Mouse (Mus musculus): ENCODE data around the gene Ptcra. TPM values are rescaled to one million over a fixed set of nuclear protein-coding genes. Genes with fewer than 3 reads are reported as not detected.
"Not testable (repeated sequence)": the region's sequence is repeated elsewhere in the genome, so short reads cannot be mapped to it uniquely, and the experiment has no call there.

The Ptcra gene
- polyA plus RNA-seq, 1 experiment from 2014 or later: 0.27 TPM

DNA sequence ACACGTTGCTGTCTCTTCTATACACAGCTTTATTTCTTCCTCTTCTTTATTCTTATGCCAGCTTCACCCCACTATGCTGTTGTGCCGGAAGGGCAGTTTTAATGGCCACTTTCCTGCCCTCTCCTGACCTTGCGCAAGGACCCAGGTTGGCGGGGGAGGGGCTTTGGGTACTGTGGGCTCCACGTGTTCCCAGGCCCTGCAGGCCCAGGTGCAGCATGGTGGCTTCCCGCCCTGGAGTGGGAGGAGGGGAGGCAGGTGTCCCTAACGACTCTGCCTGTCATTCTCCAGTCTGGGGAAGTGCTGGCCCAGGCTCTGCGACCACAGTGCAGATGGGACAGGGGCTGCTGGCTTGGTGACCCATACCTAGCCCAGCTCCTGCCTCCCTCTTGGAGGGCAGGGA, 4.4 kb upstream of the Ptcra start:
- H3K27me3 ChIP-seq: no peaks in the 10 kb centered on the region

DNA sequence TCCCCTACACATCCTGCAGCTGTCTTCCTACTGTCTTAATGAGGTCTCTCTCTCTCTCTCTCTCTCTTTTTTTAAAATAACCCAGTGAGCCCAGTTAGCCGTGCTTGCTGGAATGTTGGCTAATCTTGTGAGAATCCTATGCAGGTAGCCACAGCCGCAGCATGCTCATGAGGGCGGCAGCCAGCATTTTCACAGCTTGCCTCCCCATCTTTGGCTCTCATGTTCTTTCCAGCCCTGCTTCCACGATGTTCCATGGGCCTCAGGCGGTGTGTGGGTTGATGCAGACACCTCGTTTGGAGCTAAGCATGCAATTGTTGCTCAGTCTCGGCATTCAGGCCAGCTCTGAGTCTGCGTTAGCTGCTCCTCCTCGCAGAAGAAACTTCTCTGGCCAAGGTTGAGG, 1.4 kb upstream of the Ptcra start:
- not testable (repeated sequence) for H3K36me3 ChIP-seq; H3K27me3 ChIP-seq; H3K9me3 ChIP-seq; H3K4me2 ChIP-seq (replicated peaks); H3K4me1 ChIP-seq; ATAC-seq (replicated peaks); H3K9ac ChIP-seq (replicated peaks); H3K27ac ChIP-seq (replicated peaks); H3K4me3 ChIP-seq
- 68% methylated on average over 9 of the region's 9 CpGs for whole genome bisulfite sequencing

More for the DNA sequence above, 4.4 kb upstream of the Ptcra start:
- Histone ChIP-seq H3K27ac (replicated peaks) (no peak overlapping the region), H3K4me1 (peaks cover 7% of the 10 kb centered on the region), H3K9ac (replicated peaks) (no peak overlapping the region), H3K36me3 (no peaks in the 10 kb centered on the region), H3K4me3 (no peak overlapping the region), H3K9me3 (no peaks in the 10 kb centered on the region), H3K4me2 (replicated peaks) (no peak overlapping the region)
- no peak for ATAC-seq (replicated peaks)
- 64% methylated on average over 8 of the region's 8 CpGs for WGBS

DNA sequence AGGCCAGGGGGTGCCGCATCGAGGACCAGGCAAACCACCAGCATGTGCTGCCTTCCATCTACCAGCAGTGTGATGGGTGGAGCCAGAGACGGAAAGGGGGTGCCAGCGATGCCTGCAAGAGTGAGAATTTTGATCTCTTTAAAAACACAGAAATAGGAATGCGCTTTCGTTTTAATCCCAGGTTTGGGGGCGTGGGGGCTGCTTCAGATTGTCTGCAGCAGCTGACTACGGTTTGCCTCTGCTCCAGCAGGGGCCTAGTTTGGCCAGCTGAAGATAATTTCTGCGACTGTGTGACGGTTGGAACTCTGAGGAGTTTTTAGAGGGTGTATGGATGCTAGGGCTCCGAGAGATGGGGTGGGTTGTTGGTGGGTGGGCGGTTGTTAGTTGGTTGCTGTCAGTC, 4.8 kb downstream of the Ptcra start:
- no peaks in the 10 kb centered on the region for H3K4me1 ChIP-seq
- H3K36me3 ChIP-seq: no peaks in the 10 kb centered on the region
- H3K9me3 ChIP-seq: no peaks in the 10 kb centered on the region
- H3K27me3 ChIP-seq: no peaks in the 10 kb centered on the region
- H3K4me3 ChIP-seq: no peak overlapping the region
- no peak overlapping the region for H3K4me2 ChIP-seq (replicated peaks)
- WGBS: 87% methylated on average over 12 of the region's 12 CpGs
- no peak overlapping the region for H3K27ac ChIP-seq (replicated peaks)
- no peak for ATAC-seq (replicated peaks)
- no peak overlapping the region for H3K9ac ChIP-seq (replicated peaks)

DNA sequence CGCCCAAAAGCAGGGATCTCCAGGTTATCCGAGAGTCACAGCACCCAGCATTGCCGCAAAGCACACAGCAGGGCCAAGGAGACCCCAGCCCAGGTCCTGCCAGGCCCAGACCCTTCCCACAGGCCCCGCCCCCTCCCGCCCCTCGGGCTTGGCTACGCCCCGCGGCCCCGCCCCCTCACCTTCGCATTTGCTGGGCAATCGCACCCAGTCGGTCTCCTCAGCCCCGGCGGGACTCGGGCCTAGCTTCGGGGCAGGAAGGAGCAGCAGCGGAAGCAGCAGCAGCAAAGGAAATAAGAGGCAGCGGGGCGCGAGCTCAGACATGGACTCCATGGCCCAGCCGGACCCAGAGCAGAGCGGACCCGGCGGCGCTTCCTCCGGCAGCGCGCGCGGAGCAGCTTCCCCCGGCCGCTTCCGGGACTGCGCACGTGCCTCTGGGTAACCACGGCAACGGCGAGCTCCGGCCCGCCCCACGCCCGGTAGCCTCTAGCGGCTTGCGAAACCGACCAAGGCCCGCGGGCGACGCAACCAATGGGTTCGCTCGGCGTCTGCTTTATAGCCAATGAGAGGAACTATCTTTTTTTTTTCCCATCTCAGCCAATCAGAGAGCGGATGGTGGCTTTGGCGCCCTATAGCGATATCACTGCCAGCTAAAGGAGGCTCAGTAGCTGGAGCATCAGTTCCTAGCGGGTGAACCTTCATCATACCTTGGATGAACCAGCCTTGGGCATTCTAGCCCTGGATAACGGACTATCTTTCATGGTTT, 11.5 kb downstream of the Ptcra start, which contains the start of gene Cnpy3:
Gene Cnpy3 (minus strand): TSS at position 421 of the 763 bp plus-strand sequence.
- peaks cover 16% of the 10 kb centered on the region for H3K4me1 ChIP-seq
- under 1% methylated on average over 58 of the region's 58 CpGs for WGBS
- ATAC-seq (replicated peaks): peak; percentile 99

DNA sequence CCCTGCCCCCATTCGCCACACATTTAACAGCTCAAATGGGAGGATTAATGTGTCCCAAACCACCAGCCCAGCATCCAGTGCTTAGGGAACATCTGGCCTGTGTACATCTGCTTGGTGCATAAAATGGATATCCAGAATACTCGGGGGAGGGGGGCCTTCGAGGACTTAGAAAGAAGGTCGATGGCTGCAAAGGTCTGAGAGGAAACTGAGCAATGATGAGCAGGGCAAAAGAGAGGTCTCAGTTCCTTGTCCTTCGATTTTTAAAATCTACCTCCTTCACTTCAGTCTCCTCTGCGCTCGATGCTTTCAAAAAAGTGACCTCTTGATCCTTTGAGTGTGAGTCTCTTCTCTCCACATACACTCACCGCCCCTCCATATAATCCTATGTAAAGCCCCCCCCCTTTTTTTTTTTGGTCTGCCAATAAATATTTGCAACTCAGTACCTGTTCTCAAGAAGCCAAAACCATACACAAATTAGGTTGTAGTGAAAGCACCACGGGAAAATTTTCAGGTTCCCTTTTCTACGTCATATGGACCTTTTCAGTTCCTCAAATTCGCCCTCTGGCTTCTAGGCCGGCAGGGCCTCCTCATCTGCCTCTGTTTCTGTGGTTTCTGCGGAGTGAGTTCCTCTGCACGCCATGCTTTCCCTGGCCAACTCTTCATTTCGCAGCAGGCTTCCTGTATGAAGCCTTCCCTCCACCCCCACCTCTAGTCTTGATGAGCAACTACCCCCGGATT, 12.3 kb downstream of the Ptcra start:
- Histone ChIP-seq H3K36me3 (peaks cover 4% of the 10 kb centered on the region; the same call in 1 of the 2 replicates), H3K4me2 (replicated peaks) (peak overlapping the region; percentile 82), H3K9ac (replicated peaks) (peak overlapping the region; percentile 73), H3K4me1 (peaks cover 16% of the 10 kb centered on the region), H3K9me3 (no peaks in the 10 kb centered on the region), H3K27me3 (no peaks in the 10 kb centered on the region), H3K4me3 (peak overlapping the region; percentile 98), H3K27ac (replicated peaks) (peak overlapping the region; percentile 91)
- 30% methylated on average over 16 of the region's 16 CpGs for WGBS
- ATAC-seq (replicated peaks): no peak

More for the DNA sequence above, 11.5 kb downstream of the Ptcra start, which contains the start of gene Cnpy3:
- Histone ChIP-seq H3K4me3 (peak within 1 kb of the TSS; percentile 98), H3K4me2 (replicated peaks) (peak within 1 kb of the TSS; percentile 82), H3K9me3 (no peaks in the 10 kb centered on the region), H3K27ac (replicated peaks) (peak within 1 kb of the TSS; percentile 91), H3K27me3 (no peaks in the 10 kb centered on the region), H3K36me3 (no peaks in the 10 kb centered on the region), H3K9ac (replicated peaks) (peak within 1 kb of the TSS; percentile 73)

DNA sequence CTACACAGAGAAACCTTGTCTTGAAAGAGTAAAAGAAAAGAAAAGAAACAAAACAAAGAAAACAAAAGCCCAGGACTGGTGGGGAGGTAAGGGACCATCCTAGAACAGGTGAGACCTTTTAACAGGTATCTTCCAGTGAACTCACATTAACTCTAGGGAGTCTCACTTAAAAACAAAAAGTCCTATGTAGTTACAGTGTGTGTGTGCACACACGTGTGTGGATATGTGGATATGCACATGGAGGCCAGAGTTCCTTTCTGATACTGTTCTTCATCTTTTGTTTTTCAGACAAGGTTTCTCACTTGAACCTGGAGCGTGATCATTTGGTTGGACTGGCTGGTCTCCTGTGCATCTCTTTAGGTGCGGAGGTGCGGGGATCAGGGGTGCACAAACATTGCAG, 12.9 kb downstream of the Ptcra start:
- no peak for ATAC-seq (replicated peaks)
- Histone ChIP-seq H3K4me3 (peak overlapping the region; percentile 98; the same call in 1 of the 2 replicates), H3K27ac (replicated peaks) (no peak overlapping the region), H3K9me3 (no peaks in the 10 kb centered on the region), H3K4me2 (replicated peaks) (peak overlapping the region; percentile 82), H3K4me1 (peaks cover 16% of the 10 kb centered on the region), H3K27me3 (no peaks in the 10 kb centered on the region), H3K36me3 (peaks cover 6% of the 10 kb centered on the region; the same call in 1 of the 2 replicates), H3K9ac (replicated peaks) (peak overlapping the region; percentile 73)
- 94% methylated on average over 4 of the region's 4 CpGs for WGBS

DNA sequence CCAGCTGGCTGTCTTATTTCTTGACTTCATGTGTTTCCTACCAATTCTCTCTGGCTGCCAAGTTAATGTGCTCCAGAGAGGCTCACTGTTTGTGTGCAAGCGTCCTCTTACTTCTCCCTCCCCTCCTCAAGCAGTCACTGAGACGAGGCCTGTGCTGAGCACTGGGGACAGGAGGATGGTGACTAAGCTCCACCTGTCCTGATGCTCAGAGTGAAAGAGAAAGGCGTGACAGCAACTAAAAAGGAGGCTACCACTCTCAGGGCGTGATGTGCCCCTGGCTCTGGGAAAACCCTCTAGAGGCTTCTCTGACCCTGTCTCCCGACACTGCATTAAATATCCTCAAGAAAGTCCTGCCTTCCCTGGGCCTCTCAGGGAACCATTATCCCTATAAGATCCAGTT, 14.2 kb downstream of the Ptcra start:
- Histone ChIP-seq H3K9ac (replicated peaks) (no peak overlapping the region), H3K27ac (replicated peaks) (no peak overlapping the region), H3K4me3 (no peak overlapping the region), H3K9me3 (no peaks in the 10 kb centered on the region), H3K4me2 (replicated peaks) (no peak overlapping the region), H3K36me3 (peaks cover 10% of the 10 kb centered on the region; the same call in 1 of the 2 replicates), H3K27me3 (no peaks in the 10 kb centered on the region), H3K4me1 (peaks cover 16% of the 10 kb centered on the region)
- 86% methylated on average over 5 of the region's 5 CpGs for WGBS
- no peak for ATAC-seq (replicated peaks)

DNA sequence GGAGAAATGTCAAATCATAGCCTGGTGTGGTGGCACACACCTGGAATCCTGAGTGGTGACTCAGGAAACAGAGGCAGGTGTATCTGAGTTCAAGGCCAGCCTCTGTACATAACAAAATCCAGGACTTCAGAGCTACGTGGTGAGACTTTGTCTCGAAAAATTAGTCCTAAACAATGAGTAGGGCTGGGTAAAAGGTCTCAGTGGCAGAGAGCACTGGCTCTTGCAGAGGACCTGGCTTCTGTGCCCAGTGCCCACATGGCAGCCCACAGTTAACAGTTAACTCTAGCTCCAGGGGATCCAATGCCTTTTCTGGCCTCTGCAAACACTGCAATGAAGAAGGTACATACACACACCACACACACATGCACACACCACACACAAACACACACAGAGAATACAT, 15.7 kb downstream of the Ptcra start:
- Histone ChIP-seq H3K4me1 (peaks cover 16% of the 10 kb centered on the region), H3K4me2 (replicated peaks) (no peak overlapping the region), H3K27ac (replicated peaks) (no peak overlapping the region), H3K4me3 (no peak overlapping the region), H3K36me3 (peaks cover 14% of the 10 kb centered on the region; the same call in 1 of the 2 replicates), H3K9me3 (no peaks in the 10 kb centered on the region), H3K9ac (replicated peaks) (no peak overlapping the region), H3K27me3 (no peaks in the 10 kb centered on the region)
- ATAC-seq (replicated peaks): no peak
- 83% methylated on average over 2 of the region's 2 CpGs for WGBS

DNA sequence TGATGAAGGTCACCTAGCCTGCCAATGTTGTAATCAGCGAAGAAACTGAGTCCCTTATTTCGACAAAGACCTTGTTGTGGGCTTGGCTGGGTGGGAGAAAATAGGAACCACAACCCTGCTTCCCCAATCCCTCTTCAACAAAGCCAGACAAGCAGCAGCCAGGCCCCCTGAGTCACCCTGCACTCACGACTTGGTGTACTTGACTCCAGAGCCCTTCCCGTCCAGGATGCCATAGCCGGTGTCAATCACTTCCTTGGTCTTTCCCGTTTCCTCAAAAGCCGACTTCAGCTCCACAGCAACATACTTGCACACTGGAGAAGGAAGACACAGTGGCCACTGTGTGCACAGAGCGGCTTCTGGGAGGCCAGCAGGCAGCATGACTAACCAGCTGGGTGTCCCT, 16.3 kb downstream of the Ptcra start:
- ATAC-seq (replicated peaks): no peak
- Histone ChIP-seq H3K4me1 (peaks cover 11% of the 10 kb centered on the region), H3K9ac (replicated peaks) (no peak overlapping the region), H3K9me3 (no peaks in the 10 kb centered on the region), H3K4me2 (replicated peaks) (no peak overlapping the region), H3K27me3 (no peaks in the 10 kb centered on the region), H3K36me3 (peaks cover 17% of the 10 kb centered on the region; the same call in 1 of the 2 replicates), H3K27ac (replicated peaks) (no peak overlapping the region), H3K4me3 (no peak overlapping the region)
- WGBS: 83% methylated on average over 8 of the region's 8 CpGs

DNA sequence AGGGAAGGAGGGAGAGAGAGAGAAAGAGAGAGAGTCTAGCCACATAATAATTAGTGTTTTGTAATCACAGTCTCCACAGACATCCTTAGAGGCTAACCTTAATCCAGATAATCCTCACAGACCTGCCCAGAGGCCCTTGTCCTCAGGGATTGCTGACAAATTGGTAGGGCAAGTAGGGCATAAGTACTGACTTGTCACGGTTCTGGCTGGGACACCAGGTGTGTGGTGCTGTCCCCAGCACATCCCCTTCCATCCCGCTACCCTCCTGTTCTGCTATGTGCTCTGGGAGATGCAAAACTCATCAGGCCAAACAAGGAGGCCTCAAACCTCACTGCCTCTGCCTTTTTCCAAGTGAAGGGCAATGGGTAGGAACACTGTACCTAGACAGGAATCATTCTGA, 18.0 kb downstream of the Ptcra start:
- WGBS: 77% methylated on average over 2 of the region's 2 CpGs
- Histone ChIP-seq H3K4me3 (no peak overlapping the region), H3K9ac (replicated peaks) (no peak overlapping the region), H3K36me3 (peaks cover 18% of the 10 kb centered on the region; the same call in 1 of the 2 replicates), H3K27ac (replicated peaks) (no peak overlapping the region), H3K4me1 (0 out of 2 replicates have a peak, but pooled peaks cover under 1% of the 10 kb centered on the region), H3K4me2 (replicated peaks) (no peak overlapping the region), H3K27me3 (no peaks in the 10 kb centered on the region), H3K9me3 (no peaks in the 10 kb centered on the region)
- no peak for ATAC-seq (replicated peaks)

DNA sequence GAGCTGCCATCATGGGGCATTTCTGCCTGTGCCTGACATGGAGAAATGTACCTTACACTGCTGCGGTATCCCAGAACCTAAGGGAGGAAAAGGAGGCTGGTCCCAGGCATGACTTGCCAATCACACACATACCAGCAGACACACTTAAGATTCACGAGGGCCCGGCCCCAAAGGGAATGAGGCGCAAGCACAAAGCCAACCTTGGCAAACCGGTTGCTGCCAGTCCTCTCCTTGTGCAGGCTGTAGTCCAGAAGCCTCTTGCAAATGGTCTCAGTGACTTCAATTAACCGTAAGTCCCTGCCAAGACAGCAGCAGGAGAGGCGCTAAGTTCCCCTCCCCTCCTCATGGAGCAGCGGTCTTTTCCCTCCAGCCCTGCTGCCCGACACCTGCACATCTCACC, 20.5 kb downstream of the Ptcra start:
- H3K27ac ChIP-seq (replicated peaks): no peak overlapping the region
- H3K4me1 ChIP-seq: no peaks in the 10 kb centered on the region
- no peak overlapping the region for H3K4me3 ChIP-seq
- H3K9ac ChIP-seq (replicated peaks): no peak overlapping the region
- H3K4me2 ChIP-seq (replicated peaks): no peak overlapping the region
- no peaks in the 10 kb centered on the region for H3K27me3 ChIP-seq
- WGBS: 88% methylated on average over 9 of the region's 9 CpGs
- H3K9me3 ChIP-seq: no peaks in the 10 kb centered on the region
- no peak for ATAC-seq (replicated peaks)
- H3K36me3 ChIP-seq: peaks cover 18% of the 10 kb centered on the region; the same call in 1 of the 2 replicates

DNA sequence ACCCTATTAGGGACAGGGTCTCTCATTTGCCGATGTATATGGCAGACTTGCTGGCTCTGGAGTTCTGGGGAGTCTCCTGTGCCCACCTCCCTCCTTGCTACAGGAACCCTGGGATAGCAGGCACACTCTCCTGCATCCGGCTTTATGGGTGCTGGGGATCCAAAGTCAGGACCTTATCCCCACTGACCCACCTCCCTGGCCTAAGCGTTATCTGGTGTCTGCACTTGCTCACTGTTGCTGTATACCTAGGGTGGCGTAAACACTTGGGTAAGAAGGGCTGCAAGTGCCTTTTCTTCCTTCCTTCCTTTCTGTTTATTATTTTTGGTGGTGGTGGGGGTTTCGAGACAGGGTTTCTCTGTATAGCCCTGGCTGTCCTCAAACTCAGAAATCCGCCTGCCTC, 22.2 kb downstream of the Ptcra start:
- 97% methylated on average over 6 of the region's 6 CpGs for WGBS
- no peak for ATAC-seq (replicated peaks)
- no peak overlapping the region for H3K27ac ChIP-seq (replicated peaks)

More for the DNA sequence above, 22.2 kb downstream of the Ptcra start:
- Histone ChIP-seq H3K27me3 (no peaks in the 10 kb centered on the region), H3K4me3 (no peak overlapping the region), H3K36me3 (peaks cover 20% of the 10 kb centered on the region; the same call in 1 of the 2 replicates), H3K4me2 (replicated peaks) (no peak overlapping the region), H3K9ac (replicated peaks) (no peak overlapping the region), H3K4me1 (no peaks in the 10 kb centered on the region), H3K9me3 (no peaks in the 10 kb centered on the region)
